Mouse (Mus musculus) ES-Bruce4 (cell line): ENCODE measurements around the gene Galnt5.

Experiments
- CTCF ChIP-seq: IDR thresholded peaks from one replicate; pipeline ENCODE4 v1.8.1; 2011; ENCODE audit warnings: low read depth, low read length
- POLR2A ChIP-seq: IDR thresholded peaks from one replicate; pipeline ENCODE4 v1.8.1; 2011; ENCODE audit warnings: low read length; ENCODE audit not compliant: insufficient read depth

DNA sequence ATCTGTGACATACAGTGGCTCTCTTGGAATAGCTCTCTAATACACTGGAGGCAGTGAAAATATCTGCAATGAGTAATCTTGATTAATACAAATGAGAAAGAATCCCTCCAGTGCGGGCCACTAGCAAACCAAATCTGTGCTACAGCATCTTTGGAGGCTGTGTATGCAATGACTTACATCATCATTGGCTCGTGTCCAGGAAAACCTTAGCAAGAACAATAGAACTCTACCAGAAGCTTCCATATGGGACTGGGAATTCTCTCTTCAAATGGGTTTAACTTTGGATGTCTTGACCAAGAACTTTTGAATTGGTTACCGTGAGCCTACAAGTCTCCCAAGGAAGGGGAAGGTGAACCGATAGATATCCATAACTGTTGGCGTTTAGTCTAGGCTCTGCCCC, 29.1 kb downstream of the Galnt5 start:
- TF ChIP-seq CTCF (no peak), POLR2A (no peak)
